Mouse (Mus musculus): ENCODE data around the gene Serp1.
"Not testable (repeated sequence)": the region's sequence is repeated elsewhere in the genome, so short reads cannot be mapped to it uniquely, and the experiment has no call there.

Gene Serp1

DNA sequence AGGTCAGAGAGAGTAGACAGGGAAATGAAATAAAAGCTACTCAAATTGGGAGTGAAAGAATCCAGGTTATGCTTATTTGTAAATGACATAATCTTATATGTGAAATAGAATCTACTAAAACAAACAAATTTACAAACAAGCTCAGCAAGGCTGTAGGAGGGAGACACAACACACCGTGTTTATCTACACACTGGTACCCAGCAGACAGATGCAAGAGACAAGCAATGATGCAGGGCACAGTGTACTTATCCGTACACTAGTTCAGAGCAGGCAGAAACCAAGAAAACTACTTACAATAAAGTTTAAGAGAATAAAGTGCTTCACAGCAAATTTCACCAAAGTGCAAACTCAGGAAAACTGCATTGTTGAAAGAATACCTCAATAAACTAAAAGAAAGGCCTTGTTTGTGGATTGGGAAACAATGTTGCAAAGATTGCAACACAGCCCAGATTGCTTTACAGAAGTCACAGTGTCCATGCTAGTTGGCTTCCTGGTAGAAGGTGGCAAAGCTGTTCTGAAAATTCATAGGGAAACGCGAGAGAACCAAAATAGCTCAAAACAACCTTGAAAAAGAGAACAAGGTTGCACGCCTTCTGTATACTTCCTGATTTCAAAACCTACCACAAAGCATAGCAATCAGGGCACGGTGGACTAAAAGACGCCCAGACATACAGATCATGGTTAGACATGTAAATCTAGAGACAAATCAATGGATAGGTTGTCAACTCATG, 17.5 kb downstream of the Serp1 start:
- no peak for DNase-seq (ENCODE audit: low spot score)

DNA sequence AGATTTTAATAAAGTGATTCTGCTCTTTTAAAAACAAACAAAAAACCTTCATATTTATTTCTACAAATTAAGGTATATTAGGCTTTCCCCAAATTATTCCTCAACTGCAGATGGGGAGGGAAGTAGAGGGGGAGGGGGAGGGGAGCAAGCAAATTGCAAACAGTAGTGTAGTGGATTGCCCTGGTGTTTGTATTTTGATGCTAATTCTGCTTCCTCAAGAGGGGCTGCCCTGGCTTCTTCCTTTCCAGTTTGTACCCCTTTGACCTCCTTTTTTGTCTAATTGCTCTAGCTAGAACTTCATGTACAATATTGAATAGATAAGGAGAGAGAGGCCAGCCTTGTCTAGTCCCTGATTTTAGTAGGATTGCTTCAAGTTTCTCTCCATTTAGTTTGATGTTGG, 21.0 kb downstream of the Serp1 start:
- no peak for DNase-seq (ENCODE audit: low spot score)

DNA sequence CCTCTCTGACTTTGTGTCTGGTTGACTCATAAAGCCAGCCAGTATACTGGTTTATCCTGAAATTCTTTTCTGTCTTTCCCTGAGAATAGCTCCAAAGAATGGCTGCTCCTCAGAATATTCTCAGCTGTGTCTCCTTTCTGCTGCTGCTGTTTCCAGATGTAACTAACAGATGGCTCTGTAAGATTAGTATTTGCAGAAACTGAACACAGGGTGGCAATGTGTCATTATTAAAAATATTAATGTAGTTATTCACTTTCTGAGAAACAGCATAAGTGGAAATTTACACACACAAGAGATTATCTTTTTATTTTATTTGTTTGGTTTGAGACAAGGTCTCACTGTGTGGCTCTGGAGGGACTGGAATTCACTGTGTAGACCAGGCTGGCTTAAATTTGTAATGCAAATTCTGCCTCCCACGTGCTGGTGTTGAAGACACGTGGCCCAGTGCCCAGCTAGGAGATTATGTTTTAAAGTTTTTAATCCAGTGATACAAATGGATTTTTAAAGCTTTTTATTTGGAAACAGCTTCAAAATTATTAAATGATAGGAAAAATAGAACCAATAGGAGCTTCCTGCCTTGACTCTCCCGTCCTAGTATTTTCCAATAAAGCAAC, 21.9 kb downstream of the Serp1 start:
- DNase-seq (ENCODE audit: low spot score) = no peak

DNA sequence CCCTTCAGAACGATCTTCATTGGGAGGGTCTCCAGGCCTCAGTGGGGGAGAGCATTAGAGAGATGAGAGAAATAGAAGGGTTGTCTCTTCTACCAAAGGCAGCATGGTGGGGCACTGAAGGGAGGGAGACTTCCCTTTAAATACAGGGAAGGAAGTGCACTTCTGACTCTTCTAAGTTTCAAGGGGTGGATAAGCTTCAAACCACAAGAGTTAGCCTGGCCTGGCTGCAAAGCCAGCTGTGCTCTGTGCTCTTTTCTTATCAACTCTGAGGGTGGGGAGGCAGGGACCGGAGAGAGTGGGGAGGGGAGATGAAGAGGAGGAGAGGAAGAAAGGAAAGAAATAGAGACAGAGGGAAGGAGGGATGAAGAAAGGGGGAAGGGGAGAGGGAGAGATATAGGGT, 23.7 kb downstream of the Serp1 start:
- no peak for DNase-seq (ENCODE audit: low spot score)

DNA sequence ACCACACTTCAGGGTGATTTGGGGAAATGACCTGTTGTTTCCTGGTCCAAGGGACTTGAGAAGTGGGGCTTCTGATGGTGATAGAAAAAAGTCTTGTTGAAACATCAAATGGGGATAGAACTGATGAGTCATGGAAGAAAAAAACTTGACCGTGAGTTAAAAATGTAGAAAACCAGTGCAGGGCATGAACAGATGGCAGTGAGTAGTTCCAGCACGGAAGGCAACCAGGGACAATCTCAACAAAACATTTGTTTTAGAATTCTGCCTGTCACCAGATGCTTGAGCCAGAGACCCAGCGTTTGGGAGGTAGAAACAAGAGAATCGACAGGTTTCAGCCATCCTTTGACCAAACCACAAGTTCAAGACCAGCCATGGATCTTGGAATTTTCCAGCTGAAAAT, 32.1 kb downstream of the Serp1 start:
- peak; percentile 27 for DNase-seq (ENCODE audit: low spot score)

DNA sequence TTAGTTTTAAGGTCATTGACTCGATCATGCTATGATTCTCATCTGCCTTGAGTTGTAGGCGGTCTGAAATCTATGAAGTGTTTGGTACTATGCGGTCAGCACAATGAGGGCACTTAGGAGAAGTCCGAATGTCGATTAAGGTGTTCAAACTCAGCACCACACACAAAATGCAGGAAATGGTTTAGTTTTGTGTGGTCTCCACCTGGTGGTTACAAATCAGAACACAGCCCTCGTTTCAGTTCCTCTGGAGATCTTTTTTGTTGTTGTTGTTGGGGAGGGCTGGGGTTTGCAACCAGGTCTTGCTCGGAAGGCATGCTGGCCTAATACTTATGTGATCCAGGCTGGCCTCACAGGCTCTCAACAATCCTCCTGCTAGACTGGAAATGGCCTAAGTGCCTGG, 34.9 kb downstream of the Serp1 start:
- DNase-seq (ENCODE audit: low spot score) = peak; percentile 56

DNA sequence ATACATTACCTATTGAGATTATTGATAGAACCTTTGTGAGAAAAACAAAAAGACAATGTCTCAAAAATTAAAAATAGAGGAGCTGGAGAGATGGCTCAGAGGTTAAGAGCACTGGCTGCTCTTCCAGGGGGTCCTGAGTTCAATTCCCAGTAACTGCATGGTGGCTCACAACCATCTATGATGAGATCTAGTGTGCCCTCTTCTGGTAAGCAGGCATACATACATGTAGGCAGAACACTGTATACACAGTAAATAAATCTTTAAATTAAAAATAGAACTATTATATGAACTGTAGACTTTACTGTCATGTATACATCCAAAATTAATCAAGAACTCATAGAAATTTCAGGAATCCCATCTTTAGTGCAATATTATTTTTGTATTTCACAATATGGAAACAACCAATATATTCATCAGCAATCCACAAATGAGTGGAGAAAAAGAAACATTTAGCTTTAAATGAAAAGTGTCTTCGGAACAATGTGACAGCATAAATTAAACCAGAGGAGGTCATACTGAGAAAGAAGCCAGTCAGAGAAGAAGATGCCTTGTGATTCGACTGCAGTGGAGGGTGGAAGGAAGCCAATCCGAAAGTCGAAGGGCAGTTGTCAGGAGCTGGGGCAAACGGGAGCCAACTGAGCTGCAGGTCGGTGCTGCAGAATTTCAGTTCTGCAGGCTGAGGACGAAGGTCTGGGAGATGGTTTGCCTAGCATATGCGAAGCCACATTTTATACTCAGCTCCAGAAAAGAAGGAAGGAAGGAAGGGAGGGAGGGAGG, 37.5 kb downstream of the Serp1 start:
- DNase-seq (ENCODE audit: low spot score) = no peak

DNA sequence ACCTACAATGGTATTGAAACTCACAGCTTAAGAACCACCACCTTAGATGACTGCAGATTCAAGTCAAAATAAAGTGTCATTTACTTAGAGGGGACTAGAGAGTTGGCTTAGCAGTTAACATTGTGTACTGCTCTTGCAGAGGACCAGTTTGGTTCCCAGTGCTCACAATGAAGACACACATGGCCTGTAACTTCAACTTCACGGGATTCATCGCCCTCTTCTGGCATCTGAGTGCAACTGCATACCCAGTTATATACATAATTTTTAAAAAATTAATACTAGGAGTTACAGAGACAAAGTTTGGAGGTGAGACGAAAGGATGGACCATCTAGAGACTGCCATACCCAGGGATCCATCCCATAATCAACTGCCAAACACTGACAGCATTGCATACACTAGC, 38.6 kb downstream of the Serp1 start:
- DNase-seq (ENCODE audit: low spot score) = no peak

DNA sequence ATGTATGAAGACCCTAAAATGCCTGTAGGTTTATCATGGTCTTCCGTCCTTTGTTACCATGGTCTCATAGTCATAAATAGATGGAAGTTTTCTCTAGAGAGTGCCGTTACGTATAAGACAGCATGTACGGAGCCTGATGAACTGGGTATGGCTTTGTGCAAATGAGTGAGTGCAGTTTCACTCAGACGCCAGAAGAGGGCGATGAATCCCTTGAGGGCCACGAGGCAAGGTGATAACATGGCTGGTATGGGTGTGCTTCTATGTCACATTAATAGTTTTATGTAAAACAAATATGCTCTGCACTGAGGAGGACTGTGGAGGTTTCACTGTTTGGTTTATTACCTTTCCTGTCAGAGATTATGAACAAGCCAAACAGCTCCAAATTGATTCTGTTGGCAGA, 39.8 kb downstream of the Serp1 start:
- DNase-seq (ENCODE audit: low spot score) = no peak

DNA sequence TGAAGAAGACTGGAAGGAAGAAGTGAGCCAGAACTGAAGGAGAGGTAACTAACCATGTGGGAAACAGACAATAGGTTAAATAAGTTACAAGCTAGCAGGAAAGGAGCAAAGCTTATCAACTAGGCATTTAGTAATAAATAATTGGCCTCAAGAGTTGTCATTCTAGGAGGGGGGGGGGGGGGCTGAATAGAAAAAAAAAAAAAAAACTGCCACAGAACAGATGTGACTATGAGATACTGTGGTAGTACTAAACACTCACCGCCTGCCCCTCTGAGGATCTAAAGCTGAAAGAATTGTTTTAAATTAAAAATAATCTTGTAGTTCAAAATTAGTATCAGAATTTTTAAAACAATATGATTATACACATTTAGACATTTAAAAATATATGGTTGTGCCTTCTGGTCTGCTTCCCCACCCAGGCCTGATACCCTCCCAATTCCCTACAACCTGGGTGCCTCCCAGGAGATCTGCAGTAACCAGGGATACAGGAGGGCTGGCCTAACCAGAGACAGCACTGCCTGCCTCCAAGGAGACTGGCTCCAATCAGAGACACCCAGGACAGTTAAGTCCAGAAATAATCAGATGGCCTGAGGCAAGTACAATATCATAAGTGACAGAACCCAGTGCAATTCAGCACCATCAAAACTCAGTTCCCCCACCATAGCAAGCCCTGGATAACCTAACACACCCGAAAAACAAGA, 46.8 kb downstream of the Serp1 start:
- DNase-seq (ENCODE audit: low spot score) = no peak

DNA sequence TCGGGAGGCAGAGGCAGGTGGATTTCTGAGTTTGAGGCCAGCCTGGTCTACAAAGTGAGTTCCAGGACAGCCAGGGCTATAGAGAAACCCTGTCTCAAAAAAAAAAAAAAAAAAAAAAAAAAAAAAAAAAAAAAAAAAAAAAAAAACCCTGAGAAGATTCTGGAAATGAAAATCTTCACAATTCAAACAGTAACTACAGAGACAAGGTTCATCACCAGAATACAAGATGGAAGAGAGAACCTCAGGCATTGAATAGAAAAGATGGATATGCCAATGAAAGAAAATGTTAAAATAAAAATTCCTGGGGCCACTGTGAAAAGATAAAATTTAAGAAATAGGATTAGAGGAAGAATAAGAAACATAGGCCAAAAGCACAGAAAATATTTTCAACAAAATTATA, 50.4 kb downstream of the Serp1 start:
- DNase-seq (ENCODE audit: low spot score) = not testable (repeated sequence)
